Mouse (Mus musculus): ENCODE data around the gene Mrps21.
A peak's percentile ranks its signal among the peaks of the same experiment; 100 is the strongest.
"Not testable (repeated sequence)": the region's sequence is repeated elsewhere in the genome, so short reads cannot be mapped to it uniquely, and the experiment has no call there.

The Mrps21 gene

DNA sequence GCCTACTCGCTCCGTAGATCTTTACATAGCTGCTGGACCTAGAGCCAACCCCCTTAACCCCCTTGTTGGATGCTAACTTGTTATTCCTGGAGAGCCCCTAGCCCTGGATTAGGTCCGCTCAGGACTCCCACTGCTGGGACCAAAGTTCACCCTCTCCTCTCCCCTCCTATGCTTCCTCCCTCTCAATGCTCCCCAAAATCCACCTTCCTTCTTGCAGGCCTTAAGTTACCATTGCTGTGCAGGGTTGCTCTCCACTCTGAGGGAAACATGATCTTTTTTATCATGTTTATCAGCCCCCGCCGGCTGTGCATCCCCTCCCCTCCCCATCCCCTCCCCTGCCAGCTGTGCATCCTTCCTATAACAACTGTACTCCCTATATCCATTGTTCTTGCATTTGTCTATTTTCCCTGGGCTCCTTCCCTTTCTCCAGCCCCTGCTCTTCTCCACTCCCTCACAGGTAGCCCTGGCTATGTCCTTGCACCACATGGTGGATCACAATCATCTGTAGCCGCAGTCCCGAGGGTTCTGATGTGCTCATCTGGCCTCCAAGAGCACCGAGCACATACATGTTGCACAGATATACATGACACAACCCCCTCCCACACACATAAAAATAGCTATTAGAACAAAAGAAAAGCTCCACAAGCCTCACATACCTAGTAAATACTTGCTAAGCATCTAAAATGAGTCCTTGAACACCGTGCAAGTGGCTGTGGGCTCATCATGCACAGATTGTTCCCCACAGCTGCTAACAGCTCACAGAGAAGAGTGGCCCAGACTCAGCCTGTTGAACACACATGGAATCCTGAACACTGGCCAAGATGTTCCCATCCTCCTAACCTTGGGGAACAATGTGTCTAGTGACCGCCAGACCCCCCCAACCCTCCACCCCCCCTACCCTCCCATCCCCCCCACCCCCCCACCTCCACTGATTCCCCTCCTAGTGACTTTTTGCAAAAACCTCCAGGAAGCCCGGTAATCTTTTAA is 21.0 kb upstream of the Mrps21 start:
- no peak for DNase-seq (ENCODE audit: low read depth in 1 of 2, low spot score in 2 of 2)

DNA sequence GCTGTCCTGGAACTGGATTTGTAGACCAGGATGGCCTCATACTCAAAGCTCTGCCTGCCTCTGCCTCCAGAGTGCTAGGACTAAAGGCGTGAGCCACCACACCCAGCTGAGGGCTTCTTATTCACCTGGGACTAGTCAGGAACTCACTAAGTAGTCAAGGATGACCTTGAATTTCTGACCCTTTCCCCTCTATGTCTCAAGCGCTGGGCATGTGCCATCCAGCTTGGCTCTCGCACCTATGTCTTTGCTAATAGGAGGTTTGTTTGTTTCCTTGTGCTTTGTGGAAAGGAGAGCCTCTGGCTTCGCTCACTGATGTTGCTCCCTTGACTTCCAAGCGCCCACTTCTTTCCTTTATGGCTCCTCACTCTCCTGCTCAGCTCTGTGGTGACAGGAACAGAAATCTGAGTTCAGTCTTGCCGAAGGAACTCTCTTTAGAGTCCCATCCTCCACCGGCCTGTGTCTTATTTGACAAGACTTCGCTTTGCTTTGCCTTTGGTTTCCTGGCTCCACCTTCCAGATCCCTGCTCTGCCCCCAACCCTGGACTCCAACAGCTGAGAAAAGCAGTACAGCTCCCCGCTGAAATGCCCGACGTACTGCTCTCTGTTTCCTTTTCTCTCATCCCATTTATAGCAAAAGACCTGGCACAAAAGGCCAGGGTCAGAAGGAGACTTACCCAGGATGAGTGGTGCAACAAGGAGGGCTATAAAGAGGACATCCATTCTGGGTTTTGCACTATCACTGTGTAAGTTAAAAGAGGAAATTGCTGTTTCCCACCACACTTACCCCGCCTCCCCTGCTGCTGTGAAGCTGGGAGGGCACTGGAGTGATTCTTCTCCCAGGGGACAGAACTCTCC is 20.1 kb upstream of the Mrps21 start, which contains the start of gene BC028528:
TSS of gene BC028528 (minus strand) at position 795 of the 855 bp plus-strand sequence.
- peak in 1 of 2 experiments; percentile 43 for DNase-seq (ENCODE audit: low read depth in 1 of 2, low spot score in 2 of 2)

DNA sequence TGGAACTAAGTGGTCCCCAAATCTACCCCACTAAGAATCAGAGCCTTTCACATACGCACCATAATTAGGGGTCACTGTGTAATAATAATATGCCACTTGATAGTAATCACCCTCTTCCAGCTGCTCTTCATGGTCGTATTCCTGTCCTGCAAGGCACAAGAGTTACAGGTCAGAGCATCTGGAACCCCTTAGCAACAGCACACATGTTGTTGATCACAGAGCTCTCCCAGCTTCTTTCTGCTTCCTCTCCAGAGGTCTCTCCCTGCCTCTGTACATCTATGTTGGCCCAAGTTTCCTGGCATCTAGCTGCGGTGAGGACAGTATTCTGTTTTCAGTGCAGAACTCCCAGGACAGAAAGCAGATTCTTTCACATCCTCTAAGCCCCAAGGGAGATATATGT is 18.3 kb upstream of the Mrps21 start:
- no peak for DNase-seq (ENCODE audit: low read depth in 1 of 2, low spot score in 2 of 2)

DNA sequence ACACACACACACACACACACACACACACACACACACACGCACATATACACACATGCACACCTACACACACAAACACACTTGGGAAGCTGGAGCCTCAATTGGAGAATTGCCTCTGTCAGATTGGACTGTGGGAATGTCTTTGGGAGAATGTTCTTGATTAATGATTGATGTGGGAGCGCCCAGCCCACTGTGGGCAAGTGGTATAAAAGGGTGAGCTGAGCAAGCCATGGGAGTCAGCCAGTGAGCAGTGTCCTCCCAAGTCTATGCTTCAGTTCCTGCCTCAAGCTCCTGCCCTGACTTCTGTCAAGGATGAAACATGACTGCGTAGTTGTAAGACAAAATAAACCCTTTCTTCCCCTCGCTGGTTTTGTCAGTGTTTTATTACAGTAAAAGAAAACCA is 16.3 kb upstream of the Mrps21 start:
- no peak for DNase-seq (ENCODE audit: low read depth in 1 of 2, low spot score in 2 of 2)

DNA sequence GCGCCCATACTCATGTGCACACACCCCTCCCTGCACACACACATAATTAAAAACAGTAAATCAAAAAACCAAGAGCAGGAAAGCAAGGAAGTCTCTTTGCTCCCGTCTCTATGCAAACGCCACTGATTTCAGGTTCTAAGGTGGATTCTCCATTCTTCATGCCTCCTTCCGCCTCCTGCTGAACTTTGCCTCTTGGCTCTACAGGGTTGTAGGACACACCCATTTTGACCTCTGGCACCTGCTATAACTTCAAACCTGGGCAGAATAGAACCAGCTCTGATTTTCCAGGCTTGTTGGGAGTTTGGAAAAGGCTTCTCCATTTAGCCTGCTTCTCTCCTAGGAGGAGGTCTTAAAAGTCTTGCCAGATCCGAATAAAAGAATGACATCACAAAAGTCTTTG is 13.1 kb upstream of the Mrps21 start:
- no peak for DNase-seq (ENCODE audit: low read depth in 1 of 2, low spot score in 2 of 2)

DNA sequence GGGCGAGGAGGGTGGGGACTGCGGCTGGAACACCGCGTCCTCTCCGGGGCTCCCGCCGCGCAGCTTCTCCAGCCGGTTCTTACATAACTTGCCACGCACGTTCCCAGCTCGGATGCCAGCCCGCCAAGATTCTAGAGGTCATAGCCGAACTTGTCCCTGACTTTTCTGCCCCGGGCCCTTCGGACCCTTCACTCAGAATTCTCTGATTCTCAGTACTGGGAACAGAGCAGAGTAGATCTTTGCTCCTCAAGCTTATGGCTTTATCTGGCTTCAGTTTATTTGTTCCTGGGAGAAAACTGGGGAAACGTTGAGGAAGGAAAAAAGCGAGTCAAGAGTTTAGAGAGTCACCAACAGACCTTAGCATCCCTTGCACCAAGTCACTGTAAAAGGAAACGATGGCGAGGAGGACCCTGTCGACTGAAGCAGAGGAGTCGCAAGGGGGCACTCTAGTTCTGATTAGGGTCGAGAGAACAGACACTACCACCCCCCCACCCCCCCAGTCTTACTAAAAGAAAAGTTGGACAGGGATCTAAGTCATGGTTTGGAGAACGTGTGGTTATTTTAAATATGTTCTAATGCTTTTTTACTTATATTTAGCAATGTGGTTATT is 11.6 kb upstream of the Mrps21 start:
- DNase-seq (ENCODE audit: low read depth in 1 of 2, low spot score in 2 of 2) = no peak

DNA sequence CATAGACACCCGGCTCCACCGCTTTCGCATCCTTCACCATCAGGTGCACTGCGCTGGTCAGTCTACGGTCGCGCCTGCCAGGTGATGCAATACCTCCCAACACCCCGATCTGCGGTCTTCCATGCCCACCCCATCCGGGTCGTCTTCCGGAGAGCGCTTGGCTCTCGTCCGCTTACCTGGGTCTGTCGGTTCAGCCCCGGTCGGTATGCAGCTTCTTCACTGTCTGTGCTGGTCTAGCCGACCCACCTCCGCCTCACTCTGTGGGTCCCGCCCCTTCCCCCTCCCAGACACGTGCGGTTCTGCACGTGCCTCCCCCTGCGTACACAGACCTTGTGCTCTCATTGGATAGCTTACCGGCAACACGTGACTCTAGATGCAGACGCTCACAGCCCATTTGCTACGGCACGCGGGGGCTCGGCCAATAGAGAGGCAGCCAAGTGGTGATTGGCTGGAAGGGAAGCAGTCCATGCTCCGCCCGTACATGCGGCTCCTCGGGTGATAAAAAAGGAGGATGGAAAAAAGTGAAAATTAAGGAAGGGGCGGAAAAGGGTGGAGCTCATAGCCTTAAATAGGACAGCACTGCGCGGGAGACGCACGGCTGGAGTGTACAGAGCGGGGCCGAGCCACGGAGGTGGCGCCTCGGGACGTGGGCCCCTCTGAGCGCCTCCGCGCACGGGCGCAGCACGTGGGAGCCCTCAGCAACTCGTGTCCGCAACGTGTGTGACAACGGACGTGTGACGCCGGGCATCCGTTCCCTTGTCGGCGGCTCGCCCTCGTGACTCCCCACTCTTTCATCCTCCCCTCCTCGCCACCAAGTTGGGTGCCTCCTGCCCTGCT is 10.9 kb upstream of the Mrps21 start, which contains the start of gene Ciart:
TSS of gene Ciart (minus strand) at position 273 of the 837 bp plus-strand sequence.
- DNase-seq (ENCODE audit: low read depth in 1 of 2, low spot score in 2 of 2) = peak; percentile 81 to 83

DNA sequence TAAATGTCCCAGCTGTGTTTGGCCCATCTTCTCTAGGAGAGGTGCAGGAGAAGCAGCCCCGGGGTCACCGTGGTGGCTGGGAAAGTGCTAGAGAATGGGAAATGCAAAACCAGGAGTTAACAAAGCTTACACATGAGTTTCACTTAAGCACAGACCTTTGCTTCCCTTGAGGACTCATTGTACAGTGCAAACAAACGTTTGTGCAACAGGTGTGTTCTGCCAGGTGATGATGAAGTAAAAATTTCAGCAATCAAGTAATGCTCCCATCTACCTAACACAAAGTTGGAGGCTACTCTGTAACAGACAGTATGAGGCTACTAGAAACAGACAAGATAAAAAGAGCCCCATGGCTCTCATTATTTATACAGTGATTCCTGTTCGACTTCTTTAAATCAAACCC is 7.7 kb upstream of the Mrps21 start:
- no peak for DNase-seq (ENCODE audit: low read depth in 1 of 2, low spot score in 2 of 2)

DNA sequence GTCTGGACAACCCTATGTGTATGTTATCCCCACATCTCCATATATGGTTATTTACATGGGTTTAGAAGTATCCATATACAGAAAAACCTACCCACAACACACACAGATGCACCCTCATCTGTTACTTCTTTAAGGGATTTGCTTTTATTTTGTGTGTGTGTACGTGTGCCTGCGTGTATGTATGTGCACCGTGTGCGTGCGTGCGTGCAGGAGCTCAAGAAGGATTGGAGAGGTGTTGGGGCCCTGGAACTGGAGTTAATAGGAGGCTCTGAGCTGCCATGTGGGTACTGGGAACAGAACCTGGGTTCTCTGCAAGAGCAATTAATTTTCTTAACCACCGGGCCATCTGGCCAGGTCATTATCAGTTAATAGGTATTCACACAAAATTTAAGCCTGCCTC is 729 bp upstream of the Mrps21 start:
- DNase-seq (ENCODE audit: low read depth in 1 of 2, low spot score in 2 of 2) = no peak

DNA sequence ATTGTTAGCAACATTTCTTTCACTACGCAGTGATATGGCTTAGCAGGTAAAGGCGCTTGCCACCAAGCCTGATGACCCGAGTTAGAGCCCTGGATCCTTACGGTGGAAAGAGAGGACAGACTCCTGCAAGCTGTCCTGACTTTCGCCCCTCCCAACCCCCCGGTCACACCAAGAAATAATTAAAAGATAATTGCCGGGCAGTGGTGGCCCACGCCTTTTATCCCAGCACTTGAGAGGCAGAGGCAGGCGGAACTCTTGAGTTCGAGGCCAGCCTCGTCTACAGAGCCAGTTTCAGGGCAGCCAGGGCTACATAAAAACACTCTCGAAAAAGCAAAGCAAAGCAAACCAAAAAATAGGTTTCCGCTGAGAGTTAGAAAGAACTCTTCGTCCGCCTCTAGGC is 343 bp downstream of the Mrps21 start:
- no peak for DNase-seq (ENCODE audit: low read depth in 1 of 2, low spot score in 2 of 2)

DNA sequence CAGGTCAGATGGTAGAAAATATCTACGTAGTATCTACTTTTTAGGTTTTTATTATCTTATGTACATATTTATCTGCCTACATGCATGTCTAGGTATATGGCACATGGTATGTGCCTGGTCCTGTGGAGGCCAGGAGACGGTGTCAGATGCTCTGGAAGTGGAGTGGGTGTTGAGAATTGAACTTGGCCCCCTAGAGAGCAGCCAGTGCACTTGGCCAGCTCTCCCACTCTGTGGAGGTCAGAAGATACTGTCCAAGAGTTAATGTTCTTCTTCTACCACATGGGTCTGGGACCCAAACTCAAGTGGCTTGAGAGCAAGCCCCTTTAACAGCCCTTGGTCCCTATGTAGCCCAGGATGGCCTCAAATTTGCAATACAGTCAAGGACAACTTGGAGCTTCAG is 3.9 kb downstream of the Mrps21 start:
- DNase-seq (ENCODE audit: low read depth in 1 of 2, low spot score in 2 of 2) = no peak

DNA sequence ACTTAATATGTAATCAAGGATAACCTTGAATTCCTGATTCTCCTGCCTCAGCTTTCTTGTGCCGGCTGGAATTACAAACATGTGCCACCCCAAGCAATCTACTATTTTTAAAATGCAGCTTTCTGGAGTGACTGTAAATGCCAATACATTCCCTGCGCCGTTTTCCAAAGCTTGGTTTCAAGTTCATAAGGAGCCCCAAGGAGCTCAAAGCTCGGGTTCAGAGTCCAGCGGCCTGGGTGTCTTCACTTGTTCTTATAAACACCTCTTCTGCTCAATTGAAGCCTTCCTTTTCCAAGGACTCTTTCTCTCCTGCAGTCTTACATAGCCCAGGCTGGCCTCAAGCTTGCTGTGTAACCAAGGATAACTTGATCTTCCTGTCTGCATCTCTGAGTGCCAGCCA is 5.2 kb downstream of the Mrps21 start:
- DNase-seq (ENCODE audit: low read depth in 1 of 2, low spot score in 2 of 2) = no peak

DNA sequence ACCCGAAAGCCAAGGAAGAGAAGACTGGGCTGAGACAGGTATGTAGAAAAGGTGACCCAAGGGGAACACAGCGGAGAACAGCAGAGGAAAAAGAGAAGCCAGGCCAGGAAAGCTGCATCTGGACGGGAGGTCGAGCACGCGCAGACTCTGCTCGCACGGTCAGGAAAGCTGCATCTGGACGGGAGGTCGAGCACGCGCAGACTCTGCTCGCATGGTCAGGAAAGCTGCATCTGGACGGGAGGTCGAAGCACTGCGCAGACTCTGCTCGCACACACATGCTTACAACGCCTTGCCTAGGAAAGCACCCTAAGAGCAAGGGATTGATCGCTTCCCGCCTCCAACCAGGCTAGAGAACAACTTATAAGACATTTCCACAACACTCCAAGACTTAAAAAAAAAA is 5.7 kb downstream of the Mrps21 start:
- no peak for DNase-seq (ENCODE audit: low read depth in 1 of 2, low spot score in 2 of 2)

DNA sequence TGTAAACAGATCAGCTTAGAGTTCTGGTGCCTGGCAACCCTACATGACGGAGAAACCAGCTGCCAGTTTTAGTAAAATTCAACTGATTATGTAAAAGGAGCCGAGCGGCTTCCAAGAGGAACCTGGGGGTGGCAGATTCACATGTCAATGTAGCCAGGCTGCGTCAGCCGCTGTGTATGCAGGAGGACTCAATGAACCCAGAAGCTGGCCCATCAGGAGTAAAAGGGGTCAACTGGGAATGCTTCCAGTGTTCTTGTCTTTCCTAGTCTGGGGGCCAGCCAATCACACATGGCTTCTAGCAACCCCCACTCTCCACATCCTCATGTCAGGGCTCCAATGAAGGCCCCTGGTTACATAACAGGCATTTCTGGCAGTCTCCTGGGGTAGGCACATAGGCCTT is 6.3 kb downstream of the Mrps21 start:
- DNase-seq (ENCODE audit: low read depth in 1 of 2, low spot score in 2 of 2) = no peak

DNA sequence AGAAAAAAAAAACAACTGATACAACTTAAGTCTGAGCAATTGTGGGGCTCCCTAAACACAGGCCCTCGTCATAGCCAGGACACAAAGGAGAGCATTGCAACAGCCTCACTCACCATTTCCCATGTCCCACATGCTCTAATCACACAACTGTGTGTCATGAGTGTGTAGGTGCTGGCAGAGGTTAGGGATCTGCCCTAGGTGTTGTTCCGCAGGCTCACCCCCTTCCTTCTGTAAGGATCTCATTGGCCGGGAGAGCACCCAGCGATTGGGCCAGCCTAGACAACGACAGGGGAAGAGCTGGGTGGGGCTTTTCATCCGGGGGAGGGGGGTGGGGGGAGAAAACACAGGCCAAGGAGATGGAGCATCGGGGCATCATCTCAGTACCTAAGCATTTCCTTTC is 7.7 kb downstream of the Mrps21 start:
- DNase-seq (ENCODE audit: low read depth in 1 of 2, low spot score in 2 of 2) = no peak

DNA sequence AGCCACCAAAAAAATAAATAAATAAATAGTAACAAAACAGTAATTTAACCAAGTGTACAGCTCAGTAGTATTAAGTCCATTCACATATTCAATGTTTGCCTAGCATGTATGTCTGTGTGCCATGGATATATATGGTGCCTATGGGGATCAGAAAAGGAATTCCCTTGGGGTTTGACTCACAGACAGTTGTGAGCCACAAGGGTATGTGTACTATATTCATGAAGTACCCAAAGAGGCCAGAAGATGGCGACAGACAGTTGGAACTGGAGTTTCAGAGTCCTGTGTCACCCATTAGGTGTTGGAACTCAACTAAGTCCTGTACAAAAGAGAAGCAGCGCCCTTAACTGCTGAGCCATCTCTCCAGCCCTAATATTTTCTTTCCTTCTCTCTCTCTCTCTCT is 9.5 kb downstream of the Mrps21 start:
- peak; percentile 45 to 62 for DNase-seq (ENCODE audit: low read depth in 1 of 2, low spot score in 2 of 2)

DNA sequence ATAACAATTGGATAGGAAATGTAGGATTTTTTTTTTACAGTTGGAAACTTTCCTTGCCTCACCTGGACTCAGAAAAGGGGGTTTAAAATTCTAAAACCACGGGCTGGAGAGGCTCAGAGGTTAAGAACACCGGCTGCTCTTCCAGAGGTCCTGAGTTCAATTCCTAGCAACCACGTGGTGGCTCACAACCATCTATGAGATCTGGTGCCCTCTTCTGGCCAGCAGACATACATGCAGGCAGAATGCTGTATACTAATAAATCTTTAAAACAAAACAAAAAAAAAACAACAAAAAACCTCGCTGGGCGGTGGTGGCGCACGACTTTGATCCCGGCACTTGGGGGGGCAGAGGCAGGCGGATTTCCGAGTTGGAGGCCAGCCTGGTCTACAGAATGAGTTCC is 10.1 kb downstream of the Mrps21 start:
- no peak for DNase-seq (ENCODE audit: low read depth in 1 of 2, low spot score in 2 of 2)

DNA sequence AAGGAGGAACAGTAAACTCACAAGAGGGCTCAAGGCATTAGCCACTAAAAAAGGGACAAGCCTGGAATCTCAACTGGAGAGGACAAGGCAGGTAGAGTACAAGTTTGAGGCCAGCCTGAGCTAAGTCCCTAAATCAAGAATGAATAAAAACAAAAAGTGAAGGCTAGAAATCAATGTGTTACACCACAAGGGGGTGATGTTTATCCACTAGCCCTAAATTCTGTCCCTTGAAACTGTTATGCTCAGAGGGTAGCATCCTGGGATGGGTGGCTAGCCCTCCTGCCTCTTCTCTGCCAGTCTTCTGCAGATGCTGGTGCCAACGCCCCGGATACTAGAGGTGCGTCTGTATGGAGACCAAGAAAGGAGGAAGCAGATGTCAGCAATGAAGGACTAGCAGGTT is 11.0 kb downstream of the Mrps21 start:
- DNase-seq (ENCODE audit: low read depth in 1 of 2, low spot score in 2 of 2) = no peak

DNA sequence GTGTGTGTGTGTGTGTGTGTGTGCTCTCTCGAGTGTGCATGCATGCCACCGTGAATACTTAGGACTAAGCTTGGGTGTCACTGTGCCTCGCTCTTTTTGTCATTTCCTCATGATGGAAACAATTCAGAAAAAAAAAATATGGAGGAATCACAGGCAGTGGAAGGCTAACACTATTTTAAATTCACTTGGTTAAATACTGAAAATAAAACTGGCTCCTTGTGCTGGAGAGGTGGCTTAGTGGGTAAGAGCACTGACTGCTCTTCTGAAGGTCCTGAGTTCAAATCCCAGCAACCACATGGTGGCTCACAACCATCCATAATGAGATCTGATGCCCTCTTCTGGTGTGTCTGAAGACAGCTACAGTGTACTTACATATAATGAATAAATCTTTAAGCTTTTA is 13.0 kb downstream of the Mrps21 start:
- DNase-seq (ENCODE audit: low read depth in 1 of 2, low spot score in 2 of 2) = not testable (repeated sequence)

DNA sequence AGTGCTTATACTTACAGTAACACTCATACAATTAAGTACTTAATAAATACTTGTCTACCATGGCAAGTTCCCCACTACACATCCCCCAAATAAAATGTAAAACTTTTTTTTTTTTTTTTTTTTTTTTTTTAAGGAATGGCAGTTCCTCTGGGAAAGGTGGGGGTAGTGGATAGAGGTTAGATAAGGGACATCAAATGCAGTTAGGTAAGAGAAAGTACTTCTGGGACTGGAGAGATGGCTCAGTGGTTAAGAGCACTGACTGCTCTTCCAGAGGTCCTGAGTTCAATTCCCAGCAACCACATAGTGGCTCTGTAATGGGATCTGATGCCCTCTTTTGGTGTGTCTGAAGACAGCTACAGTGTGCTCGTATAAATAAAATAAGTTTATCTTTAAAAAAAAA is 14.3 kb downstream of the Mrps21 start:
- DNase-seq (ENCODE audit: low read depth in 1 of 2, low spot score in 2 of 2) = not testable (repeated sequence)

DNA sequence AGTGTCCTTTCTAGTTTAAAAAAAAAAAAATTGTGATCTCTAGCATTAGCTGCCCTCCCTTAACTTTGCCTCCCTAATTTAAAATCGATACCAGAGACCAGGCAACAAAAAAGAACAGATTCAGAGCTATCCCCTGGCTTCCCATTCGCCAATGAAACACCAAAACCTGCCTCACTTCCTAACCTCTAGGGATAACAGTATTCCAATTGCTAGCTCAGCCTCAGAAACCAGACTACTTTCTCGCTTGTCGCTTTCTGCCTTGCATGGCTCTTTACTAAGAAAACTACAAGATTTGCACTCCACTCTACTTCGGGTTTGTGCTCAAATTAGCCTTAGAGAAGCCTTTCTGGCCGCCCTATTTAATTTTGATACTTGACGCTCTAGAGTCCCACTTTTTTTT is 15.2 kb downstream of the Mrps21 start:
- no peak for DNase-seq (ENCODE audit: low read depth in 1 of 2, low spot score in 2 of 2)
